Mouse (Mus musculus): ENCODE measurements around the gene Akt1.
A peak's percentile ranks its signal among the peaks of the same experiment; 100 is the strongest.

The Akt1 gene

DNA sequence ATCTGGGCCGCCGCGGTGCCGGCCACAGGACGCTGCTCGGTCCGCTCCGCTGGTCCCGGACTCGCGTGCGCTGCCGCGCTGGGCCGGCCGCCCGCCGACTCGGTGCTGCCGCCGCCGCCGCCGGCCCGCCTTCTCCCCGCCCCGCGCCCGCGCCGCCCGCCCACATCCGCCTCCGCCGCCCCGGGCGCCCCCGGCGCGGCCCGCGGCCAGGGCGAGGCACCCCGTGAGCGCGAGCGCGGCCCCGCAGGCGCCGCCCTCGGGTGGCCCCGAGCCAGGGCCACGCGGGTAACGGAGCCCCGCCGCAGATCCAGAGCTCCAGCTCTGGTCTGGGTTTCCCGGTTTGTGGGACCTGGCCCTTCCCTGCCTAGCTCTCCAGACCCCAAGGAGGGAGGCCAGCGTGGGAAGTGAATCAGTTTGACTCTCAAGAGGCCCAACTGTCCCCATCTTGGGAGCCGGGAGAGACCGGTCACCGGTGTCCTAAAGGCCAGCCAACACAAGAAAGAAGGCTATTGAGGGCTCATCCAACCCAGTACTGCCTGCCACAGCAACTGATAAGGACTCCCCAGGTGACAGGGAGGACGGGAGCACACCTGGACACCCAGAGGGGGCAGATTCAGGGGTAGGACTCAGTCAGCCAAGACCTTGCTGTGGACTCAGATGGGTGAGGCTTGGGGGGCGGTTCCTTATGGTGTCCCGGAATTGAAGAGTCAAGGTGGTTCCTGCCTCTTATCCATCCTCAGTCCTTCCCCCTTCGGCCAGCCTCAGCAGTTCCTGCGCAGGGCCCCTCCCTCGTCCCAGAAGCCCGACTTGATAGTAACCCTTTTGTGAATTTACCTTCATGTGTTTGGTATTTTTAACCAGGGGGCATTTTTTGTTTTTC is at the start of gene Akt1:
TSS of gene Akt1 (minus strand) at position 753 of the 880 bp plus-strand sequence.
- peak; percentile 46 to 69 for DNase-seq

DNA sequence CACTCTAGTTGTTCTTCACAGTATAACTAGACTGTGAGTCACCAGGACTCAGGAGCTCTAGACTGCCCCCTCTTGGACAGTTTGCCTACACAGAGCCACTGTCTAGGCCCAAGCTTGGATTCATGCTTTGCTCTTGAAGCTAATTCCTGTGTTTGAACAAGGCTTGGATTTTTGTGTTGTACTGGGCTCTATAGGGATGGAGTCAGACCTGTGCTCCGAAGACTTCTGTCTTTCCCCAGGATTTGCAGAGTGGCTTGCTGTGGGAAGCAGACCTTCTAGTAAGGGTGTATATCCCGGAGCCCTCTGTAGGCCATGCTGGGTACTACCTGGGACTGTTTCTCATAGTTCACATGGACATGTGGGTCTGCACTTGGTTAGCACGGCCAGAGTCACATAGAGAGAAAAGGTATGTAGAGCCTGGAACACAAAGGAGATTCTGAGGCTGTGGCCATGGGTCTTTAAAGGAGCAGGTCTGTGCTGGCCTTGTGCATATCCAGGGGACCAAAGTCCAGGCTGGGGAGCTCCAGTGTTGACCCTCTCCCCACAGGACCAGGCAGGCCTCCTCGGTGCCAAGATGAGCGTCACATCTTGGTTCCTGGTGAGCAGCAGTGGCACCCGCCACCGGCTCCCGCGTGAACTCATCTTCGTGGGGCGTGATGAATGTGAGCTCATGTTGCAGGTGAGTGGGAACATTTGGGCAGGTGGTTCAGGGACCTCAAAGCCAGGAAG is 49.6 kb upstream of the Akt1 start:
- peak; percentile 45 to 78 for DNase-seq

DNA sequence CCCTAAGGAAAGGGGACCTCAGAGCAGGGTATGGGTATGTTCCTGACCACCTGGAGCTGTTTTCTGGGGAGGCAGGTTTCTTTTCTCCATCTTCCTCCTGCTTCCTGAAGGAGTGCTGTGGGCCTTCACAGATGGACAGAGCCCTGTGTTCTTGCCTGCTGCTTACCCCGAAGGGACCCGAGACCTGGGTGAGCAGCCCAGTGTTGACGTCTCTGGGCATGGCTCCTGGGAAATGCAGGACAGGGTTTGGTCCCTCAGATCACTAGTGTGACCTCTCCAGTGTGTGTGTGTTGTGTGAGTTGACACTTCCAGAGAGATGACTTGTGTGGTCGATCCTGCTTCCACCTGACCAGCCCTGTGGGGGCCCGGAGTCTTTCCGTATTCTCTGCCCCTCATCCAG is 48.8 kb upstream of the Akt1 start:
- no peak for DNase-seq

DNA sequence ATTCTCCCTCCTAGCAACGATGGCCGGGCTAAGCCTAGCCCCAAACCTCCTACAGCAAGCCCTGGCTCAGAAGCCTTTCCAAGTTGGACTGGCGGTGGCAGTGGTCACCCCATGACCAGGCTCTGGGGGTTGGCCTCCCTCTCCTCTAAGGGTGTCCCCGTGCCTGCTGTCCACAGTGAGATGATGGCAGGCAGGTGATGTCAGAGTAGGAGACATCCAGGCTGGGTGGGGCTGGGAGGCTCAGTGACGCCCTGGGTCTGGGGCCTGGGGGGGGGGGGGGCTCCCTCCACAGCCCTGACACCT is 48.3 kb upstream of the Akt1 start:
- DNase-seq: no peak

DNA sequence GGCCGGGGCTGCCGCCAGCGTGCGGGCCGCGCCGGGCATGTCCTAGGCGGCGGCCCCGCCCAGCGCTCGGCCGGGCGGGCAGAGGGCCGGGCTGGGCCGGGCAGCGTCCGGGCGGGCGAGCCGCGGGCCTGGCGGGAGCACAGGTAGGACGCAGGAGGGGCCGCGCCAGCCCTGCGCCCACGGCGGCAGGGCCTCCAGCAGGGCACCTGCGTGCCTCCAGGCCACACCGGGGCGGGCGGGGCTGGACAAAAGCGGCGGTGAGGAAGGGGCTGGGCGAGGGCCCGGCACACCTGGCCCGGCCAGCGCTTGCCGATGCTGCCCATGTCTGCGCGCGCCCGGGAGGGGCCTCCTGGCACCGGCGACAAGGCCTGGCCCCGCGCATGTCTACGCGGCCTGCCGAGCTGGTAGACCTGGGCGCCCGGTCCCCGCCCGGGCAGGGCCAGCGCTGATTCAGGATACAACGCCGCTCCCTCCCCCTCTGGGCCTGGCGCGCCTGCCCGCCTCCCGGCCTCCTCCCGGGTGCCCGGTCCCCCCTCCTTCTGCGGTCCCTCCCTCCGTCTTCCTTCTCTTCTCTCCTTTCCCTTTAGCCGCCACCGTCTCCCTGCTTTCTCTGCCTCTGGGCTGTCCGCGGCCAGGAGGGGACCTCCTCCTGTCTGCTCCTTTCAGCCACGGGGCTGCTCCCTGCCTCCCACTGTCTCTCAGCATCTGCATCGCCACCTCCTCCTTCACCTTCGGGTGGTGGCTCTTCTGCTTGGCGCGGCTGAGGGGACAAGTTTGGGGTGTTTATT is 47.8 kb upstream of the Akt1 start:
- peak in 1 of 2 experiments; percentile 35 for DNase-seq

DNA sequence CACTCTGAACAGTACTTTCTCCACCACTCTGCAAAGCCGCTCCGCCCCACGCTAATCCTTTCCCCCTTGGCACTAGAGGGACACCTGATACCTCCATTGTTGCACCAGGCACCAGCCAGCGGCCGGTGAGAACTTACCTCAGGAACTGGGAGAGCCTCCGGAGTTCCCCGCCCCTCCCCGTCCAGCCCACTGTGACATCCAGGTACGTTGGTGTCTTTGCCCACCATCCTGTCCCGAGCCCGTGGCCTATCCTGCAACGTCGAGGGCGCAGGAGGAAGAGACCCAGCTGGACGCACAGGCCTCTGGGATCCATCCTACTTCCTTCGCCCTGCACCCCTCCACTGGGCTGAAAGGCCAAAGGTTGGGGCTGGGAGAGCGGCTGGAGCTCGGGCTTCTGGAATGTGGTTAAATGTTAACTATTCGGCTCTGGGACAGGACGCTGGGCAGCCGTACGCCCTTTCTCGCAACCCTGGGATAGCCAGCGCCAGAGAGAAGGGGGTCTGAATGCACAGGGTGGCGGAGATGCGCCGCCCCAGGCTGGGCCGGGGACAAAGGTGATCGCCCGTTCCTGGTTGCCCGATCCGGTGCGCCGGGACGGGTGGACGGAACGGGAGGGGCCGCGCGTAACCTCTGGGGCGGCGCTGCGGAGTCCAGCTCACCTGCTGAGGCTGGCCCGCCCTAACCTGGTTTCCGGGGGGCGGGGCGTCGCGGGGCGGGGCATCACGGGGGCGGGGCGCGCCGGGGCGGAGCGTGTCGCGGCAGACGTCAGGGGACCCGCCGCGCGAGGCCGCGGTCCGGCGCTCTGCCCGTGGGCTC is 46.9 kb upstream of the Akt1 start:
- peak; percentile 46 to 60 for DNase-seq

DNA sequence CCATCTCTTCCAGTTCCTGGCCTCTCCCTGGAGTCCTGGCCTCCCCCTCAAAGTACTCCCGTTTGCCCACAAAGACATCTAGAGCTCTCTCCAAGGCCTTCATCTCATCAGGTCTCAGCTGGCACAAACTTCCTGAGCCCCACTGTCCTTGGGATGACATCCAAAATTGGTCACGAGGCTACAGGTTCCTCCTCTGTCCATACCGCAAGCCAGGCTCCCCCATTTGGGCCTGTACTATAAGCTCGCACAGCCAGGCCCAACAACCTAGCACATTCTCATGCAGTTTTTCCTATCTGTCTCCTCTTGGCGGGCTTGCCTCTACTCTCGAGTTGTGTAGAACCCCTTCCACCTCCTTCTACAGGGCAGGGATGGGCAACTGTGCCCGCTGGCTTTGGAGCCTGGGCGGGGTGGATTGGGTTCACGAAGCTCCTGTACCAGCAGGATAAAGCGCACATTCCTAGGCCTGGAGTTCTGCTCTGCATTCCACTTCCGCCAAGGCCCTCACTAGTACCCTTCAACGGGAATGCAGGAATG is 46.3 kb upstream of the Akt1 start:
- DNase-seq: no peak

DNA sequence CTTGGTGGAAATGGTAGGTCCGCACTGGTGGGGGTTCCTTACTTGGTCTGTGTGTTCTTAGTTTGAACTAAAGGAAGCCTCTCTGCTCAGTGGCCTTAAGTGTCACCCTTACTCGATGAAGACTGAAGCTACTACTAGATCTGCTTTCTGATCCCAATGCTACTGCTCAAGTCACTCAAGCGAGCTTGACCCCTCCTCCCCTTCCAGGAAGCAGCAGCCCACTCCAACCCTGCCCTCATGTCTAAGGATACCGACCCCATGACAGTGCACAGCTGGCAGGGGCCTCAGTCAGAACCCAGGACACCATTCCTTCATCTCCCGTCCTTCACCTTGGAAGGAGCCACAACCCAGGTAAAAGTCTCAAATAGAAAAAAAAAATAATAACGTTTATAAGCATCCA is 45.5 kb upstream of the Akt1 start, which contains the start of gene Cep170b:
TSS of gene Cep170b (plus strand) at position 240 of the 400 bp plus-strand sequence.
- DNase-seq: no peak

DNA sequence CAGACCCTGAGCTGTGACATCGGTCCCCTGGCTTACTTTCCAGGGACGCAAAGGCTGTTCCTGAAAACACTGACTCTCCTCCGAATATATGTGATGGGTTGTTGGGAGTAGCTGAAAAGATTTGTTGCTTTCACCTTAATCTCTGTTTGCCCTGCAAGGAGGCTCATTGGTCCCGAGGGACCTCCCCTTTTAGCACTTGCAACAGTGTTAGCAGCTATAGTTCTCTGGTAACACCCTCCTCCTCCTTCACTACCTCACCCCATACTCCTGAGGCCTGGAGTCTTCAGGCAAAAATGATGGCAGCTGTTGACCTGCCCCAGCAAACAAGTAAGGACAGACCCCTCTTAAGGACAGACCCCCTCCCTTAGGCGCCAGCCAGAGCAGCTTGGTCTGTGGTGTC is 44.3 kb upstream of the Akt1 start:
- no peak for DNase-seq

DNA sequence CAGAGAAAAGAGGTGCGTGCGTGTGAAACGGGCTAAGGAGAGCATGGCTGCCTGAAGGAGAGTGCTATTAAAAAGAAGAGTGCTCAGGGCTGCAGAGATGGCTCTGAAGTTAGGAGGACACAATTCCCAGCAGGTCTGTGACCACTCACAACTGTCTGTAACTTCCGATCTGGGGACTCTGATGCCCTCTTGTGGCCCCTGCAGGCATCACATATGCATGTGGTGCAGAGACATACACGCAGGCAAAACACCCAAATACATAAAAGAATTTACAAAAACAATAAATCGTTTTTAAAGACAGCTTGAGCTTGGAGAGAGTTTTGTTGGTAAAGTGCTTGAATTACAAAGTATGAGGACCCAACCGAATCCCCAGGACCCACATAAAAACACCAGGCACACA is 42.5 kb upstream of the Akt1 start:
- peak in 1 of 2 experiments; percentile 62 for DNase-seq

DNA sequence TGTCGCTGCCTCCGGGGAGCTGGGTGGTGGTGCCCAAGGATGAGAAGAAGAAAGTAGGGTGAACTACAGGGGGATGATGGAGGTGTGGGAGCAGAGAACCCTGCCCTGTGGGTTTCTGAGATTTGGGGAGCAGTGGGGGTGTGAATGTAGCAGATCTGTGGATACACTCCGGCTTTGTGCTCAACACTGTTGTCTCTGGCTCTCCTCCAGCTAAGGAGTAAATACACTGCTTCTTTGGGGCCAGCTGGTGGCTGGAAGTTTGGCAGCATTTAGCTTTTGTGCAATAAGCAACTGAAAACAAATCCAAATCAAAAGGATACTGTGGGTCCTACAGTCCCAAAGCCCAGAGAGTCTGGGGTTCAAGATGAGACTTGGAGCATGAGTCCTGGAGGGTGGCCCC is 39.3 kb upstream of the Akt1 start:
- no peak for DNase-seq

DNA sequence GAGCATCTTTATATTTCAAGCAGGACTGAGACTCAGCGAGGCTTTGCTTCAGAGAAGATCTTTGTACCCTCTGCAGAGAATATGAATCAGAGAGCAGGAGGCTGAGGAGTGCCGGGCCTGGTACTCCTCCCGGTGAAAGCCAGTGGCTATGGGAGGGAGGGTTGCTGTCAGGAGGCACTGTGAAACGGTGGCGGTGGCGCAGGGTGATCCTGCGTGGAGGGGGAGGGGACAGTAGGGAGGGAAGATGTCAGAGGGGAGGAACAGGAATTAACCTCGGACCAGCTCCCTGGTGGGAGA is 32.8 kb upstream of the Akt1 start:
- DNase-seq: no peak

DNA sequence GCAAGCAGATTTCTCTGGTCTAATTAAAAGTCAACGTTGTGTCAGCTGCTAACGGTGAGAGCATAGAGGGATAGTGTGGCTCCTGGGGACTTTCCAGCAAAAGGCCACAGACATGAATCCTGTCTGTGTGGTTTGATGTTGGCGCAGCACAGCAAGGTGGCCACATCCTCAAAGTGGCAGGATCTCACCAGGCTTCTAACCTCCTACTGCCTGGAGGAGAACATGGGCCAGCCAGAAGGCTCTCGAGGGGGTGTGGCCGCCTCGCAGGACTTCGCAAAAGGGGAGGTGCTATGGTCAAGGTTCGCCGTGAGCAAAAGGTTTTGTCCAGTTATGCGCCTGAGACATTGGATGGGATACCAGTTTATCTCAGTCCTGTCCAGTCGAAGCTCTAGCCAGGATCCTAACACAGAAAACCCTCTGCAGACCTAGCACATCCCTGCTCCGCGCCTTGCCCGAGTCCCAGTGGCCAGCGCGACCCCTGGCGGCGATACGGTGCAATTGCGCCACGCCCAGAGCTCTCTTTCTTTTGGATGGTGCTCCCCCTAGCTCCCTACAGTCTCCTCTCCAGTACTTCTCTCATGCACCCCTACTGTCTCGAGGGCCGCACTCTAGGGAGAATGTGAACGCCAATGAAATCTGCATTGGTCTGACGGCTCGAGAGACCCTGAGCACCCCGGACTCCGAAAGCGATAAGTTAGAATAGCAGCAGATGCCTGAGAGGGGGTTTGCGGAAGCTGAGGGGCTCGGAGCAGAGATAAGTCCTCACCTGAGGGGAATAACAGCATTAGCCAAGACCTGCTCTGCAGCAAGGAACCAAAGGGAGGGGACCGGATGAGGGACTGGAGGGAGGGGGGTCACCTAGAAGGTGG is 32.3 kb upstream of the Akt1 start:
- peak; percentile 76 to 89 for DNase-seq

DNA sequence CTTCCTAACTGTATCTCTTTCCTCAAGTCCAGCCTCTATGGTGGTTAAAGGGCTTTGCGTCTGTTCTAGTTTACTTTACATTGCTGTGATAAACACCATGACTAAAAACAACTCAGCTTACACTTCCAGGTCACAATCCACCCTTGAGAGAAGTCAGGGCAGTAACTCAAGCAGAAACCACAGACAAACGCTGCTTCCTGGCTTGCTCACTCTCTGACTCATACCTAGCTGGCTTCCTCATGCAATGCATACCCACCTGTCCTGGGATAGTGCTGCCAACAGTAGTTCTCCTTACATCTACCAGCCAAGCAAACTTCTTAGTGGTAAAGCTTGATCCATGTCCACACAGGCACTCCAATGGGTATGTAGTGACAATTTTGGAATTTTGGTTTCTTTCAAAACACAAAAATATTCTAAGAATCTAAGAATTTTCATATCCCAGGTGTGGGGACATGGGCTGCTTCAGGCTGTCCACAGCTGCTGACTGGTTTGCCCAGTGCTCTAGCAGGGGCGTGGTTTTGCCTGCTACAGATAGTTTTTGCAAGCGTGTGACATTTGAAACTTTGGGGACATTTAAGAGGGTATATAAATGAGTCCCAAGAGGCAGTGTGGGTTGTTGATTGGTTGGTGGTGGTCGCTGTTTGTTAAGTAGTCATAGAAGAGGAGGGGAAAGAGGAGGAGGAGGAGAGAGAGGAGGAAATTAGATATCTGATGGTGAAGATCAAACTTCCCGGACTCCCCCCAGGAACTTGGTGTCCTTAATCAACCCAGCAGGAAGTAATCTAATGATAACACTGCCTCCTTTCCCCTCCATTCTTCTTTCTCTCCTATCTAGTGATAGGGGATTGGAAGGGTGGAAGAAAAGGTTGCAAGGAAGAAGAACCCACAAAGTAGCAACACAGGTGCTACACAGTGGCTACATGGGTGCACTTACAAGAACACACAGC is 28.0 kb upstream of the Akt1 start:
- no peak for DNase-seq

DNA sequence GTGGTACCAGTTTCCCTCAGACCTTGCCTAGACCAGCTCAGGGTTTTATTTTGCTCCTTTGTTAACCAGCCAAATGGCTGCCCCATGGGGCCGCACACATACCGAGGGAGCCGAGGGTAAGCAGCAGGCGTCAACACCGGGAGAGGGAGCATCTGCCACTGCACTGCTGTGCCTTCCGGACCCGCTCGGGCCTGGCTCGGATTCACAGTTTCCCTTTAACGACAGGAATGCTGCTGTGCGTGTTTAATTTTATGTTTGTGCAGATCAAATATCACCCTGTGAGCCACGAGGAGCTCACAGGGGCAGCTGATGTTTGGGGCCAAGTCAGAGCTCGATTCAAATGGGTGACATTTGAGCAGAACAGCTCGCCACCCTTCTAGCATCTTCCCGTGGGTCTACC is 25.8 kb upstream of the Akt1 start:
- no peak for DNase-seq

DNA sequence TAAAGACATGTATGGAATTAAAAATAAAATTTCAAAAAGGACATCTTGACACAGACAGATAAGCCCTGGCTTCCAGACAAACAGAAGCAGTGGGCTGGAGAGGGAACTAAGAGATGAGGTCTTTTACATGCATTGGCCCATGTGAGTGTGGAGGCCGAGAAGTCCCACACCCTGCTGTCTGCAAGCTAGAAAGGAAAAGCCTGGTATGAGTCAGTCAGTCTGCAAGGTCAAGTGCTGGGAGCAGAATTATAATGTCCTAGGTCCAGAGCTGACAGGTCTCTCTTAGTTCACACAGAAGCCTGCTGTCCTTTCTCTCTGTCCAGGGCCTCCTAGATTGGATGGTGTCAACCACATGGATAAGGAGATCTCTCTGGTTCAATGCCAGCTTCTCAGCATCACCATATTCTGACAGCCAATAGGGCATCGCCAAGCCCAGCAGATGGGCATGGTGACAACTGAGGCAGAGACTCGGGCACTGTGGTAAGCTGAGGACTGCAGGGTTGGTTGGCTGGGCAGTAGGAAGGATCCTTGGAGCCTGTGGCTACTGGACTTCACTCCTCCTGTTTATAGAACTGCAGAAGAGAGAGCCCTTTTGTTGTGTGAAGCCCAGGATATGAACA is 22.2 kb upstream of the Akt1 start:
- no peak for DNase-seq

DNA sequence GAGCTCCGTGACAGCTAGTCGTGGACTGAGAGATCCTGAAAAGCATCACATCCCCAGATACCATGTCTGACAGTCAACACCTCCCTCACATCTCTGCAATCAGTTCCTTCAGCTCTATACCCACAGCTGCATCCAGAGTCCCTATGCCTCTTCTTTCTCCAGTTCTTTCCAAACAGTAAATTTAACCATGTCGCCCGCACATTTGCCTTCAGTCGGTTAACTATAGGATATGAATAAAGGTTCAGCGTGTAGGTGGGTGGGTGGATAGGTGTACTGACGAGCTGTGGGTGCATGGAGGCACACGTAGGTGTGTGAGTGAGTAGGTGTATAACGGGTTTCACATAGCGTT is 19.4 kb upstream of the Akt1 start:
- no peak for DNase-seq

DNA sequence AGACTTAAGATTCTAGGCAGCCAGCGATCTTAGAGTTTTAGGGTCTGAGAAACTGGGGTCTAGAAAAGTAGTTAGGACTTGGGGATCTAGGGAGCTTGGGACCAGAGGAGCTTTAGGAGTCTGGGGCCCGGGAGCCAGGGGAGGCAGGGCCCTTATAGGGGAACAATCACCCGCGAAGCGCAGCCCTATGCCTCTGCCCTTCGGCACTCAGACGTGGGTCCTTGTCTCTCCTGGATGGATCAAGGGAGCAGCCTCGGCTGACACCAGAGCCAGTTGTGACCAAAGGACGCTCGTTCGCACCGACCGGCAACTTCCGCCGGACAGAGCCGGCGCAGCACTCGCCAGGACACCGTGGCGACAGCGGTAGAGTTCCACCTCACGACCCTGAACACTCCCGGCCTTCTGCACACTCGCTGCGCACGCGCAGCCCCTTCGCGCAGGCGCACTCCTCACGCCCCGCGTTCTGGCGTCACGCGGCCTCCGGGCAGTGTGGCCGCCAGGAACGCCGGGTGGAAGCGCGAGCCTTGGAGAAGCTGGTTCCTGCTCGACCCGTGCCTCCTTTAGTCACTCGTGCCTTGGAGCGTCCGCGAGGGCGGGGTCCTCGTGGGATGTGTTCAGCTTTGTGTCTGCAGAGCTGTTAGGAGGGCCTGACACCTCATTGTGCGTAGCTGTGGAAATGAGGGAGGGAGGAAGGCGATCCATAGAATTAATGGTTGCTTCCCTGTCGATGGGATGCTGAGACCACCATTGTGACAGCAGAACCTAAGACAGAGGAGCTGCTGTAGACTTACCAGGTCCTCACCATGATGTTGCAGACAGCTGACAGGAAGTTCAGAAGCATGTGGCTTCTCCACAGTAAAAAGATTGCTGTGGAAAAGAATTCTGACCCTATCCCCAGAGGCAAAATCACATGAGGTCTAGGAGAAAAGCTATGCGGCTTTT is 18.8 kb upstream of the Akt1 start:
- DNase-seq: peak; percentile 88 to 93

DNA sequence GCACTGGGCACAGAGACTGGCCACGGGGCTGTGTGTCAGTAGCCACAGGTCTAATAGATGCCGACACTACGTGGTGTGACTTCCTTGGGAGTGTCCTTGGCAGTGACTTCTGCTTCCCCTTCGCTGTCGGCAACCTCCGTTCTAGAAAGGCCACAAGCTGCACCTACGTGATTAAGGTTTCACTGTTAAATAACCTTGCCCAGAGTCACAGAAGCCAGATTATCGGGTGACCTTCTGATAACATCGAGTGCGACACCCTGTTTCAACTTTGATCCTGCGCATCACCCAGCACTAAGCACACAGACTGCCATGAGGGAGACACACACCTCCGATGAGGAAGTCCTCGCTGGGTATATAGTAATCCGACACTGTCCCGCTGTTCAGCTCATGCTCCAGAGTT is 13.8 kb upstream of the Akt1 start:
- peak in 1 of 2 experiments; percentile 47 for DNase-seq

Data from spleen, adult 18-20 months (tissue).